Mouse (Mus musculus) liver, embryonic 11.5 days (tissue): ENCODE results near the gene Cmip. TPM values are rescaled to one million over a fixed set of nuclear protein-coding genes. Genes with fewer than 3 reads are reported as not detected.

Source experiments
- ATAC-seq: fragments of 200-750 bp; cut with Nextera tagmentation; replicated peaks from 2 replicates; pipeline ENCODE4 v1.8.0; 2017; ENCODE audit warnings: moderate number of reproducible peaks, mild to moderate bottlenecking, moderate TSS enrichment, moderate library complexity; ENCODE audit not compliant: low FRiP score
- DNase-seq: peaks from one replicate; pipeline ENCODE4 v3.0.0-alpha.2; 2017; ENCODE audit warnings: low spot score
- H3K27ac ChIP-seq: fragments of 300-500 bp; sonication (generic); 2 replicates; pipeline ENCODE4 v1.5.1; 2014; ENCODE audit warnings: mild to moderate bottlenecking, low read depth, low read length, control low read depth
- H3K27me3 ChIP-seq: fragments of 300-500 bp; sonication (generic); replicated peaks from 2 replicates; pipeline ENCODE4 v1.6.1; 2014; ENCODE audit warnings: low read length, mixed read lengths; ENCODE audit not compliant: control insufficient read depth, insufficient read depth
- H3K36me3 ChIP-seq: fragments of 300-500 bp; sonication (generic); 2 replicates; pipeline ENCODE4 v1.6.1; 2014; ENCODE audit warnings: mild to moderate bottlenecking, low read length, moderate library complexity, mixed read lengths; ENCODE audit not compliant: control insufficient read depth, insufficient read depth
- H3K4me1 ChIP-seq: fragments of 300-500 bp; sonication (generic); replicated peaks from 2 replicates; pipeline ENCODE4 v1.6.1; 2014; ENCODE audit warnings: low read length, mixed read lengths; ENCODE audit not compliant: control insufficient read depth, insufficient read depth
- H3K4me2 ChIP-seq: fragments of 300-500 bp; sonication (generic); 2 replicates; pipeline ENCODE4 v1.6.1; 2014; ENCODE audit warnings: mild to moderate bottlenecking, control low read depth, moderate library complexity
- H3K4me3 ChIP-seq: fragments of 300-500 bp; sonication (generic); 2 replicates; pipeline ENCODE4 v1.5.1; 2014; ENCODE audit warnings: low read depth, low read length, control low read depth
- H3K9ac ChIP-seq: fragments of 300-500 bp; sonication (generic); 2 replicates; pipeline ENCODE4 v1.6.1; 2014; ENCODE audit warnings: low read depth, low read length, control low read depth
- H3K9me3 ChIP-seq: fragments of 300-500 bp; sonication (generic); 2 replicates; pipeline ENCODE4 v1.6.1; 2016; ENCODE audit warnings: low read length, inconsistent platforms, mixed read lengths; ENCODE audit not compliant: control insufficient read depth
- WGBS: fragments of 180-500 bp; shearing (Covaris S2); extraction: QIAGEN DNeasy Blood & Tissue Kit; methylation state at CpG from one replicate; pipeline ENCODE4 v1.1.7; 2014; 5-methylcytosine and 5-hydroxymethylcytosine counted together
- polyA plus RNA-seq: library from polyadenylated mRNA; unstranded; fragments of >200 nt; fragmentation: Nextera tagmentation; extraction: Ambion mirVana; gene quantifications from 2 replicates; pipeline ENCODE4 v1.2.1, GENCODE M21; 2014

Cmip gene
- polyA plus RNA-seq, 1 experiment from 2014 or later = 17.1 TPM

DNA sequence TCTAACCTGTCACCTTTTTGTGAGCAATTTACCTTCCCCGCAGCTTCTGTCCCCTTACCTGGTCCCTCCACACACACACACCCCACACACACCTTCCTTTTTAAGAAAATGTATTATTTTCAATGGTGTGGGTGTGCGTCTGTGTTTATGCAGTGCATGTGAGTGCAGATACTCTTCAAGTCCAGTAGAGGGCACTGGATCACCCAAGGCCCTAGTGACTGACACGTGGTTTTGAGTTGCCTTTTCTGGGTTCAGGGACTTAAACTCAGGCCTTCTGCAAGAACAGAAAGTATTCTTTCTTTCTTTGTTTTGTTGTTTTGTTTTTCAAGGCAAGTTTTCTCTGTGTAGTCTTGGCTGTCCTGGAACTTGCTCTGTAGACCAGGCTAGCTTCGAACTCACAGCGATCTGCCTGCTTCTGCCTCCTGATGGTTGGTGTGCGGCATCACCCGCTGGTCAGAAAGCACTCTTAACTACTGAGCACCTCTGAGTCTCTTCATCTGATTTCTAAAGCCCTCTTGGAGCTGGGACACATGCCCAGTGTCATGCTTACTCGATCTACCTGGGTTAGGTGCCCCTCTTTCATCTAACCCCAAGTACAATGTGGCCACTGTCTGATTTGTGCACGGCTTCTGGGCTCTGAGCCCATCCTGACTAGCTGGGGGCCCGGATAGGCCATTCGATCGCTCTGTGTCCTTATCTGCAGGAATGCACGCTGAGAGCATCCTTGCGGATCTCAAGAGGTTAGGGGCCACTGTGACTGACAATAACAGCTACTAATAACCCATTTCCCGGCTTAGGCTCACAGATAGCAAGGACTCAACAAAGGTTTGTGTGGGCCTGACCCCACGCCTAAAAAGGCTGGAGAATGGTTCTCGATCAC, 3.2 kb upstream of the Cmip start:
- ATAC-seq (no peak), DNase-seq (no peak)
- H3K36me3 ChIP-seq = no peaks in the 10 kb centered on the region
- no peaks in the 10 kb centered on the region for H3K9me3 ChIP-seq
- H3K4me2 ChIP-seq = no peak overlapping the region
- H3K4me1 ChIP-seq = peaks cover 8% of the 10 kb centered on the region
- 76% methylated on average over 17 of the region's 17 CpGs for WGBS
- no peaks in the 10 kb centered on the region for H3K27me3 ChIP-seq
- H3K27ac ChIP-seq = no peak overlapping the region
- H3K4me3 ChIP-seq = no peak overlapping the region
- H3K9ac ChIP-seq = no peak overlapping the region

- H3K4me1 ChIP-seq = peaks cover 16% of the 10 kb centered on the region
- DNase-seq = no peak
- 80% methylated on average over 6 of the region's 6 CpGs for WGBS
Measured at GRCm38 (mm10) chr8:117254496-117254895, 2.4 kb upstream of the Cmip start.

DNA sequence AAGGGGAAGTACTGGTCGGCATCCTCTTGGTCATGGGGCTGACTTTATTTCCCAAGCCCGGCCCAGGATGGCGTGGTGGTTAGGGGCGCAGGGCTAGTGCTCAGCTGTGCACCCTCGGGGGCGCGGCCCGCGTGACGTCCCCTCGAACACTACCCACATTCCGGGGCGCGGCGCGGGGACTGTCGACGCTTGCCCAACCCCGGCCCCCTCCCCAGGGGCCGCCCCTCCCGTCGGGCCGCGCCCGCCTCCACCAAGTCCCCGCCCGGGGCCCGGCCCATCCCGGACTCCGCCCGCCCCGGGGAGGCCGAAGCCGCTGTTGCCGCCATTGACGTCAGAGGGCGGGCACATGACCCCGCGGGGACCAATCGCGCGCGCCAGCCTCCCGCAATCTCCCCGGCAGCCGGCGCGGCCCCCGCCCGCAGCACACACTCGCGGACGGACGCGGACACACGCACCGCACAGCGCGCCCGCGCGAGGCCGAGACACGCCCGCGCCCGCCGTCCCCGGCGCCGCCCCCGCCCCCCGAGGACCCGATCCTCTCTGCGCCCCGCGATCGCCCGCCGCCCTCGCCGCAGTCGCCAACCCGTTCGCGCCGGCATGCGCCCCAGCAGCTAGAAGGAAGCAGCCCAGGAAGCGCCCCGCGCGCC, 449 bp upstream of the Cmip start:
- ATAC-seq = peak; percentile 89
- peak overlapping the region; percentile 97 for H3K9ac ChIP-seq
- H3K9me3 ChIP-seq = no peaks in the 10 kb centered on the region
- peak overlapping the region; percentile 99 for H3K4me3 ChIP-seq
- H3K4me2 ChIP-seq = peak overlapping the region; percentile 80
- peaks cover 35% of the 10 kb centered on the region for H3K4me1 ChIP-seq
- DNase-seq = peak; percentile 95
- WGBS = under 1% methylated on average over 71 of the region's 92 CpGs
- H3K36me3 ChIP-seq = no peaks in the 10 kb centered on the region
- no peaks in the 10 kb centered on the region for H3K27me3 ChIP-seq
- H3K27ac ChIP-seq = peak overlapping the region; percentile 89

More at GRCm38 (mm10) chr8:117254496-117254895, 2.4 kb upstream of the Cmip start:
- Histone ChIP-seq H3K9ac (no peak overlapping the region), H3K27me3 (no peaks in the 10 kb centered on the region), H3K36me3 (no peaks in the 10 kb centered on the region), H3K27ac (no peak overlapping the region), H3K4me2 (no peak overlapping the region), H3K9me3 (no peaks in the 10 kb centered on the region), H3K4me3 (no peak overlapping the region)
- ATAC-seq = no peak

GRCm38 (mm10) chr8:117257821-117258575, 1.1 kb downstream of the Cmip start:
- WGBS = 6% methylated on average over 22 of the region's 22 CpGs
- H3K4me1 ChIP-seq = peaks cover 51% of the 10 kb centered on the region
- peak overlapping the region; percentile 99 for H3K4me3 ChIP-seq
- peak overlapping the region; percentile 89 for H3K27ac ChIP-seq
- H3K9ac ChIP-seq = peak overlapping the region; percentile 97
- no peaks in the 10 kb centered on the region for H3K9me3 ChIP-seq
- H3K36me3 ChIP-seq = no peaks in the 10 kb centered on the region
- DNase-seq (no peak), ATAC-seq (no peak)
- peak overlapping the region; percentile 80 for H3K4me2 ChIP-seq
- no peaks in the 10 kb centered on the region for H3K27me3 ChIP-seq

GRCm38 (mm10) chr8:117258576-117259040, 1.7 kb downstream of the Cmip start:
- Histone ChIP-seq H3K9ac (peak overlapping the region; percentile 97), H3K27me3 (no peaks in the 10 kb centered on the region), H3K4me2 (peak overlapping the region; percentile 80), H3K36me3 (no peaks in the 10 kb centered on the region), H3K9me3 (no peaks in the 10 kb centered on the region), H3K4me3 (peak overlapping the region; percentile 99), H3K27ac (peak overlapping the region; percentile 89; the same call in 1 of the 2 replicates), H3K4me1 (peaks cover 57% of the 10 kb centered on the region)
- ATAC-seq (no peak), DNase-seq (no peak)
- 36% methylated on average over 6 of the region's 6 CpGs for WGBS

DNA sequence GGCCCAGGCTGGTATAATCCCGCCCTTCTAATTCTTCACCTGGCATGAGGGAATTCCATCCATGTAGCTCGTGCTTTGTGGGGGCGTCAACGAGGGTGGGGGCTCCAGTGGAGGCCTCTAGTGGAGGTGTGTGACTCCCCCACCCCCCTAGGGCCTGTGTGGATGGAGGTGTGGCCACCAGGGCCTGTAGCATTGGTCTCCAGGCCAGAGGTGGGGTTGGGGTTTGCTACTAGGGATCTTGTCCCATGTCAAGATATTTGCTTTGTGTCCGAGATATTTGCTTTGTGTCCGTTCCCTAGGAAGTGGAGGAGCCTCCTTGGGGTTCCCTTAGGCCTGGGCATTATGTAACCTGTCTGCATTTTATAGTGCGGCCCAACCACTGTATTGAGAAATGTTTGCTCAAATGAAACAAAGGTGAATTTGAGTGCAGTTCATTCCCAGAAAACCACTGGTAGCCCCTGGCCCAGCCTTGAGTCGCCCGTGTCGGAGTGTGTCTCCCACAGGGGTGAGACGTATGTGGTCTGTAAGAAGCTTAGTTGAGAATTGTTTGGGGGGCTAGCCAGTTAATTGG, 2.7 kb downstream of the Cmip start:
- Histone ChIP-seq H3K27me3 (no peaks in the 10 kb centered on the region), H3K4me3 (peak overlapping the region; percentile 99), H3K9me3 (no peaks in the 10 kb centered on the region), H3K9ac (peak overlapping the region; percentile 97), H3K27ac (0 out of 2 replicates have a peak overlapping the region, but pooled peaks have one; percentile 34), H3K4me1 (peaks cover 62% of the 10 kb centered on the region), H3K36me3 (no peaks in the 10 kb centered on the region), H3K4me2 (peak overlapping the region; percentile 80)
- 62% methylated on average over 11 of the region's 11 CpGs for WGBS
- ATAC-seq (no peak), DNase-seq (no peak)

DNA sequence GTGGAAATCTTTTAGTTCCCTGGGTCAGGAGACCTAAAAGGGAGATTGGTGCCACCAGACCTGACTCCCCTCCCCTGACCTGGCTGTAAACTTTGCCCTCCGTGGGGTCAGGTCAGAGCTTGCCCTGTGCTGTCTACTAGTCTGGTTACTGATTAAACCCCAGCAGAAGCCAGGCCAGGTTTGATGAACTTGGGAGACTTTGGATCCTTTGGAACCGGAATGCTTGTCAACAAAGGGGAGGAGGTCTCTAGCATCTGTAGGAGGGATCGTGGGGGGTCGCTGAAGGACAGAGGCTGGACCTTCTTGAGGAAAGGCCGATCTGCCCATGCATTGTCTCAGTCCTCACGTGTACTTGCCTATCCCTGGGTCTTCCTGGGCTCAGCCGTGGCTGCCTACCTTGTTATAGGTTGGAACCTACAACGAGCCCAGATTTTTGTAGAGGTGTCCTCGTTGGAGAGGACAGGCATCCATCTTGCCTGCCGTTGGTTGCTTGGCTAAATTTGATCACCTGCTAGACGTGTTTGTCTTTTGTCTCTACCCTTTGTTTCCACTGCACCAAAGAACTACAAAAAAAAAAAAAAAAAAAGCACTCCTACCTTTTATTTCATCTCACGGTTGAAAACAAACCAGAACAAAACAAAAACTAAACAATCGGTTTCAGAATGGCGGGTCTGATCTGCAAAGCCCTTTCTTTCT, 3.5 kb downstream of the Cmip start:
- Histone ChIP-seq H3K9ac (no peak overlapping the region), H3K4me2 (peak overlapping the region; percentile 80), H3K9me3 (no peaks in the 10 kb centered on the region), H3K4me3 (peak overlapping the region; percentile 1; the same call in 1 of the 2 replicates), H3K27me3 (no peaks in the 10 kb centered on the region), H3K4me1 (peaks cover 69% of the 10 kb centered on the region), H3K27ac (peak overlapping the region; percentile 1; the same call in 1 of the 2 replicates), H3K36me3 (peaks cover 2% of the 10 kb centered on the region; the same call in 1 of the 2 replicates)
- WGBS = 56% methylated on average over 14 of the region's 14 CpGs
- no peak for DNase-seq
- no peak for ATAC-seq
